Mouse (Mus musculus) lung, embryonic 16.5 days (tissue): Measurements from ENCODE around the gene Gm13304. TPM values are rescaled to one million over a fixed set of nuclear protein-coding genes. Genes with fewer than 3 reads are reported as not detected.
"Not testable (repeated sequence)": the region's sequence is repeated elsewhere in the genome, so short reads cannot be mapped to it uniquely, and the experiment has no call there.

Source experiments
- ATAC-seq: fragments of 200-750 bp; cut with Nextera tagmentation; 2 replicates; pipeline ENCODE4 v1.8.0; 2017; ENCODE audit warnings: low read depth, mild to moderate bottlenecking, moderate library complexity
- H3K27ac ChIP-seq: fragments of 300-500 bp; sonication (generic); 2 replicates; pipeline ENCODE4 v1.5.1; 2014; ENCODE audit warnings: mild to moderate bottlenecking, control low read depth, low read length
- H3K27me3 ChIP-seq: fragments of 300-500 bp; sonication (generic); 2 replicates; pipeline ENCODE4 v1.6.1; 2014; ENCODE audit warnings: low read depth, low read length, mixed read lengths; ENCODE audit not compliant: control insufficient read depth, insufficient read depth
- H3K36me3 ChIP-seq: fragments of 300-500 bp; sonication (generic); 2 replicates; pipeline ENCODE4 v1.6.1; 2014; ENCODE audit warnings: low read length; ENCODE audit not compliant: control insufficient read depth, insufficient read depth
- H3K4me1 ChIP-seq: fragments of 300-500 bp; sonication (generic); replicated peaks from 2 replicates; pipeline ENCODE4 v1.6.1; 2014; ENCODE audit warnings: low read length, mixed read lengths; ENCODE audit not compliant: control insufficient read depth, insufficient read depth
- H3K4me2 ChIP-seq: fragments of 300-500 bp; sonication (generic); 2 replicates; pipeline ENCODE4 v1.6.1; 2014; ENCODE audit warnings: low read depth, low read length, control low read depth
- H3K4me3 ChIP-seq: fragments of 300-500 bp; sonication (generic); 2 replicates; pipeline ENCODE4 v1.5.1; 2014; ENCODE audit warnings: mild to moderate bottlenecking, low read length, control low read depth
- H3K9ac ChIP-seq: fragments of 300-500 bp; sonication (generic); 2 replicates; pipeline ENCODE4 v1.6.1; 2014; ENCODE audit warnings: low read length, control low read depth
- H3K9me3 ChIP-seq: fragments of 300-500 bp; sonication (generic); 2 replicates; pipeline ENCODE4 v1.6.1; 2016; ENCODE audit warnings: low read length; ENCODE audit not compliant: control insufficient read depth
- WGBS: fragments of 180-500 bp; shearing (Covaris S2); extraction: QIAGEN DNeasy Blood & Tissue Kit; methylation state at CpG from one replicate; pipeline ENCODE4 v1.1.7; 2014; 5-methylcytosine and 5-hydroxymethylcytosine counted together
- polyA plus RNA-seq: library from polyadenylated mRNA; unstranded; fragments of >200 nt; fragmentation: Nextera tagmentation; extraction: Ambion mirVana; gene quantifications from 2 replicates; pipeline ENCODE4 v1.2.1, GENCODE M21; 2015

The Gm13304 gene
- polyA plus RNA-seq = 21.7 TPM in 1 of 2 replicates, not detected in the other

GRCm38 (mm10) chr4:42114517-42114916 is at the start of gene Gm13304:
Gene Gm13304, plus strand, starts transcription at chr4:42114817.
- not testable (repeated sequence) for H3K4me3 ChIP-seq, ATAC-seq, H3K4me2 ChIP-seq, H3K9me3 ChIP-seq, H3K4me1 ChIP-seq, H3K27ac ChIP-seq, H3K9ac ChIP-seq, H3K36me3 ChIP-seq, H3K27me3 ChIP-seq
- WGBS = no CpG with 5 or more reads among the region's 5 CpGs

GRCm38 (mm10) chr4:42090907-42091306 is 23.7 kb upstream of the Gm13304 start, which contains the start of gene Gm3893:
Gene Gm3893, plus strand, starts transcription at chr4:42091207.
- H3K4me1 ChIP-seq, H3K9me3 ChIP-seq, H3K9ac ChIP-seq, H3K4me2 ChIP-seq, H3K4me3 ChIP-seq, H3K36me3 ChIP-seq, H3K27ac ChIP-seq, ATAC-seq, H3K27me3 ChIP-seq: not testable (repeated sequence)
- no CpG with 5 or more reads among the region's 2 CpGs for WGBS

GRCm38 (mm10) chr4:42153136-42153535 is 38.5 kb downstream of the Gm13304 start, which contains the start of gene Gm13306:
Gene Gm13306, plus strand, starts transcription at chr4:42153436.
- not testable (repeated sequence) for H3K9ac ChIP-seq, H3K27me3 ChIP-seq, H3K36me3 ChIP-seq, H3K4me3 ChIP-seq, ATAC-seq, H3K4me2 ChIP-seq, H3K4me1 ChIP-seq, H3K27ac ChIP-seq, H3K9me3 ChIP-seq
- WGBS = no CpG with 5 or more reads among the region's 9 CpGs

Other genes starting within 250 kb of the Gm13304 start
- 27.4 and 47.0 TPM in 2 replicates for gene Gm21541, start 211.2 kb upstream of the Gm13304 start, polyA plus RNA-seq
- gene Gm20878, start 173.2 kb upstream of the Gm13304 start, polyA plus RNA-seq = 1.2 and 1.6 TPM in 2 replicates
- gene Fam205a4, start 148.8 kb upstream of the Gm13304 start, polyA plus RNA-seq = 0.10 TPM in 1 of 2 replicates, not detected in the other
- gene Gm21093, start 80.1 kb upstream of the Gm13304 start, polyA plus RNA-seq = not detected in 2 replicates
- gene Gm3893, start 23.6 kb upstream of the Gm13304 start, polyA plus RNA-seq = not detected in 2 replicates
- gene Gm13306, start 38.6 kb downstream of the Gm13304 start, polyA plus RNA-seq = 0.65 TPM in 1 of 2 replicates, not detected in the other
- 0.21 and 0.80 TPM in 2 replicates for gene Gm13305, start 53.8 kb downstream of the Gm13304 start, polyA plus RNA-seq
- not detected in 2 replicates for gene Gm10600, start 125.8 kb downstream of the Gm13304 start, polyA plus RNA-seq
- gene Ccl21b, start 140.9 kb downstream of the Gm13304 start, polyA plus RNA-seq = 1.0 TPM in 1 of 2 replicates, not detected in the other
- gene Gm21953, start 179.4 kb downstream of the Gm13304 start, polyA plus RNA-seq = not detected in 2 replicates
- gene Fam205a3, start 203.5 kb downstream of the Gm13304 start, polyA plus RNA-seq = 0.15 TPM in 1 of 2 replicates, not detected in the other